Mouse (Mus musculus) CH12.LX (cell line): ENCODE results near the gene Psme3.

Experiments used
- BHLHE40 ChIP-seq: IDR thresholded peaks from 2 replicates; pipeline ENCODE4 v1.6.1; 2011; ENCODE audit warnings: mild to moderate bottlenecking, low read depth, low read length, improper control_type of control experiment
- CTCF ChIP-seq, 2 experiments: IDR thresholded peaks in 1 of 2; conservative IDR thresholded peaks in 1 of 2; 2 replicates each; pipeline ENCODE4 v1.5.1; 2011 to 2012; ENCODE audit warnings: low read depth in 2 of 2, low read length in 2 of 2, improper control_type of control experiment in 1 of 2, inconsistent platforms in 1 of 2, mild to moderate bottlenecking in 1 of 2, moderate library complexity in 1 of 2
- E2F4 ChIP-seq: IDR thresholded peaks from 2 replicates; pipeline ENCODE4 v1.6.1; 2011; ENCODE audit warnings: low read depth, low read length, improper control_type of control experiment; ENCODE audit not compliant: insufficient replicate concordance
- EP300 ChIP-seq: IDR thresholded peaks from 2 replicates; pipeline ENCODE4 v1.6.1; 2011; ENCODE audit warnings: low read length, improper control_type of control experiment
- KAT2A ChIP-seq: IDR thresholded peaks from 2 replicates; pipeline ENCODE4 v1.6.1; 2012; ENCODE audit warnings: low read length, improper control_type of control experiment, inconsistent platforms; ENCODE audit not compliant: insufficient replicate concordance
- MAFK ChIP-seq: IDR thresholded peaks from 2 replicates; pipeline ENCODE4 v1.6.1; 2011; ENCODE audit warnings: low read length, improper control_type of control experiment; ENCODE audit not compliant: insufficient replicate concordance
- MAX ChIP-seq: IDR thresholded peaks from 2 replicates; pipeline ENCODE4 v1.6.1; 2011; ENCODE audit warnings: low read length, improper control_type of control experiment
- MEF2A ChIP-seq: IDR thresholded peaks from 2 replicates; pipeline ENCODE4 v1.6.1; 2014; ENCODE audit warnings: low read depth, mild to moderate bottlenecking, inconsistent platforms, low read length, improper control_type of control experiment, borderline replicate concordance
- NELFE ChIP-seq: IDR thresholded peaks from 2 replicates; pipeline ENCODE4 v1.6.1; 2011; ENCODE audit warnings: low read depth, low read length, improper control_type of control experiment
- POLR2A ChIP-seq: IDR thresholded peaks from 2 replicates; pipeline ENCODE4 v1.6.1; 2011; ENCODE audit warnings: low read depth, mild to moderate bottlenecking, improper control_type of control experiment, low read length
- RCOR1 ChIP-seq: conservative IDR thresholded peaks from 2 replicates; pipeline ENCODE4 v1.6.1; 2012; ENCODE audit warnings: low read depth, mild to moderate bottlenecking, inconsistent platforms, low read length, improper control_type of control experiment
- TCF12 ChIP-seq: IDR thresholded peaks from 2 replicates; pipeline ENCODE4 v1.6.1; 2014; ENCODE audit warnings: low read depth, mild to moderate bottlenecking, inconsistent platforms, low read length, improper control_type of control experiment
- ZC3H11A ChIP-seq: IDR thresholded peaks from 2 replicates; pipeline ENCODE4 v1.6.1; 2012; ENCODE audit warnings: low read depth, mild to moderate bottlenecking, inconsistent platforms, low read length, improper control_type of control experiment
- ZNF384 ChIP-seq: IDR thresholded peaks from 2 replicates; pipeline ENCODE4 v1.6.1; 2012; ENCODE audit warnings: low read depth, low read length, improper control_type of control experiment, inconsistent platforms

- TF ChIP-seq NELFE = no peak
- TF ChIP-seq RCOR1 = no peak
- no peak for TF ChIP-seq ZNF384
- no peak for TF ChIP-seq CTCF (conservative IDR thresholded peaks at IDR 0.05 in 1 of 2, IDR thresholded peaks at IDR 0.05 in 1 of 2; ENCODE audit: low read depth in 2 of 2, low read length in 2 of 2)
- TF ChIP-seq MAX = no peak
- no peak for TF ChIP-seq EP300
- no peak for TF ChIP-seq ZC3H11A
- no peak for TF ChIP-seq KAT2A
- TF ChIP-seq BHLHE40 = no peak
- no peak for TF ChIP-seq E2F4
- no peak for TF ChIP-seq TCF12
- no peak for TF ChIP-seq MEF2A
- TF ChIP-seq POLR2A = no peak
- no peak for TF ChIP-seq MAFK
Observed at GRCm38 (mm10) chr11:101367326-101367935, 51.4 kb downstream of the Psme3 start, which contains the start of gene G6pc.
